Mouse (Mus musculus) urinary bladder, postnatal 25 days (tissue): ENCODE results near the gene Rpl18a.

Experiments used
- DNase-seq: peaks from one replicate; pipeline ENCODE4 v3.0.0; 2022; ENCODE audit warnings: low spot score

Gene Rpl18a

GRCm38 (mm10) chr8:70880546-70880945 lies 16.7 kb downstream of the Rpl18a start:
- DNase-seq, result no peak

GRCm38 (mm10) chr8:70880126-70880525 lies 17.1 kb downstream of the Rpl18a start:
- no peak for DNase-seq

GRCm38 (mm10) chr8:70879500-70879899 lies 17.7 kb downstream of the Rpl18a start:
- no peak for DNase-seq

GRCm38 (mm10) chr8:70878178-70878577 lies 19.0 kb downstream of the Rpl18a start:
- no peak for DNase-seq

GRCm38 (mm10) chr8:70876382-70876781 lies 20.8 kb downstream of the Rpl18a start:
- DNase-seq, result no peak

GRCm38 (mm10) chr8:70874441-70874840 lies 22.8 kb downstream of the Rpl18a start:
- no peak for DNase-seq

- peak; percentile 96 for DNase-seq
Observed at GRCm38 (mm10) chr8:70873364-70873985, 23.7 kb downstream of the Rpl18a start, which contains the start of gene Ccdc124. Gene Ccdc124, minus strand, starts transcription at chr8:70873935.

GRCm38 (mm10) chr8:70872643-70873363 lies 24.4 kb downstream of the Rpl18a start:
- DNase-seq, result no peak

- no peak for DNase-seq
Observed at GRCm38 (mm10) chr8:70871195-70871807, 25.9 kb downstream of the Rpl18a start.

- peak; percentile 61 for DNase-seq
Observed at GRCm38 (mm10) chr8:70869601-70870041, 27.6 kb downstream of the Rpl18a start.

GRCm38 (mm10) chr8:70869199-70869571 lies 28.0 kb downstream of the Rpl18a start:
- no peak for DNase-seq

GRCm38 (mm10) chr8:70868559-70869198 lies 28.5 kb downstream of the Rpl18a start:
- no peak for DNase-seq

- DNase-seq, result no peak
Observed at GRCm38 (mm10) chr8:70866566-70866965, 30.6 kb downstream of the Rpl18a start.

- no peak for DNase-seq
Observed at GRCm38 (mm10) chr8:70866001-70866520, 31.2 kb downstream of the Rpl18a start.

- peak; percentile 97 for DNase-seq
Observed at GRCm38 (mm10) chr8:70865350-70866000, 31.7 kb downstream of the Rpl18a start.

- DNase-seq, result no peak
Observed at GRCm38 (mm10) chr8:70864712-70865221, 32.4 kb downstream of the Rpl18a start.

GRCm38 (mm10) chr8:70863956-70864711 lies 33.1 kb downstream of the Rpl18a start:
- DNase-seq, result no peak

- no peak for DNase-seq
Observed at GRCm38 (mm10) chr8:70862824-70863641, 34.2 kb downstream of the Rpl18a start, which contains the start of gene Kcnn1. Gene Kcnn1, minus strand, starts transcription at chr8:70863258.

GRCm38 (mm10) chr8:70857516-70857915 lies 39.7 kb downstream of the Rpl18a start:
- no peak for DNase-seq
